Mouse (Mus musculus) lung, postnatal 4 days (tissue): ENCODE measurements at regions not wholly inside any gene's neighbourhood (a gene's known extent, or its start where the extent isn't known, plus 50 kb on each side); places are given as distances from the start of the nearest gene placed in this dataset.

Experiments
- DNase-seq, 2 experiments: peaks; one replicate each; pipeline ENCODE4 v3.0.0; 2021

- DNase-seq, result peak in 1 of 2 experiments; percentile 30
Observed at GRCm38 (mm10) chr1:155472112-155472955, 55.1 kb upstream of the Xpr1 start.

- no peak for DNase-seq
Observed at GRCm38 (mm10) chr1:155472956-155473646, 55.9 kb upstream of the Xpr1 start.

GRCm38 (mm10) chr1:155474973-155475372 lies 57.8 kb upstream of the Xpr1 start:
- DNase-seq, result peak; percentile 59 to 67

- DNase-seq, result no peak
Observed at GRCm38 (mm10) chr1:155476237-155476636, 59.0 kb upstream of the Xpr1 start.

GRCm38 (mm10) chr1:155482148-155482547 lies 64.9 kb upstream of the Xpr1 start:
- no peak for DNase-seq

GRCm38 (mm10) chr1:155482760-155483159 lies 65.5 kb upstream of the Xpr1 start:
- no peak for DNase-seq

GRCm38 (mm10) chr1:155483693-155484092 lies 66.5 kb upstream of the Xpr1 start:
- DNase-seq, result peak in 1 of 2 experiments; percentile 15

GRCm38 (mm10) chr1:155487796-155488195 lies 70.1 kb upstream of the Acbd6 start:
- no peak for DNase-seq

GRCm38 (mm10) chr1:155488966-155489661 lies 68.8 kb upstream of the Acbd6 start:
- peak in 1 of 2 experiments; percentile 17 for DNase-seq

- peak; percentile 32 to 73 for DNase-seq
Observed at GRCm38 (mm10) chr1:155490131-155490530, 67.8 kb upstream of the Acbd6 start.

- DNase-seq, result peak; percentile 27 to 72
Observed at GRCm38 (mm10) chr1:155491205-155492026, 66.5 kb upstream of the Acbd6 start.

GRCm38 (mm10) chr1:155493333-155493732 lies 64.6 kb upstream of the Acbd6 start:
- DNase-seq, result no peak

GRCm38 (mm10) chr1:155493799-155494198 lies 64.1 kb upstream of the Acbd6 start:
- no peak for DNase-seq

- DNase-seq, result no peak
Observed at GRCm38 (mm10) chr1:155494347-155494746, 63.6 kb upstream of the Acbd6 start.

- no peak for DNase-seq
Observed at GRCm38 (mm10) chr1:155499735-155500134, 58.2 kb upstream of the Acbd6 start.

GRCm38 (mm10) chr1:155502867-155503266 lies 55.1 kb upstream of the Acbd6 start:
- DNase-seq, result no peak

- no peak for DNase-seq
Observed at GRCm38 (mm10) chr1:155504581-155505328, 53.2 kb upstream of the Acbd6 start.

- DNase-seq, result no peak
Observed at GRCm38 (mm10) chr1:155505361-155506077, 52.4 kb upstream of the Acbd6 start.
